Mouse (Mus musculus): ENCODE results near the gene Itga2.

GRCm38 (mm10) chr13:114894718-114895117 lies 37.2 kb downstream of the Itga2 start:
- no peak for TF ChIP-seq CTCF (IDR thresholded peaks at IDR 0.05; ENCODE audit: control insufficient read depth, insufficient read depth, low read length)
- no peak for TF ChIP-seq POLR2A (IDR thresholded peaks at IDR 0.05; ENCODE audit: borderline replicate concordance, control insufficient read depth, low read depth, low read length)

All from bone marrow, adult 2 months (tissue).